Mouse (Mus musculus) cortical plate, adult 2 months (tissue): Measurements from ENCODE around the gene Diaph3. TPM values are rescaled to one million over a fixed set of nuclear protein-coding genes. Genes with fewer than 3 reads are reported as not detected.

Experiments
- H3K27ac ChIP-seq: fragments of 200-500 bp; 2 replicates; pipeline ENCODE4 v1.5.1; 2012; ENCODE audit warnings: low read length, control low read depth, inconsistent platforms; ENCODE audit not compliant: insufficient read depth
- H3K4me1 ChIP-seq: fragments of 200-500 bp; 2 replicates; pipeline ENCODE4 v1.6.1; 2011; ENCODE audit warnings: low read length; ENCODE audit not compliant: control insufficient read depth, insufficient read depth
- H3K4me3 ChIP-seq: fragments of 200-500 bp; 2 replicates; pipeline ENCODE4 v1.5.1; 2011; ENCODE audit warnings: mild to moderate bottlenecking, low read length, control low read depth; ENCODE audit not compliant: insufficient read depth
- CTCF ChIP-seq: fragments of 200-500 bp; IDR thresholded peaks from 2 replicates; pipeline ENCODE4 v1.5.1; 2011; ENCODE audit warnings: mild to moderate bottlenecking, control low read depth, low read length; ENCODE audit not compliant: insufficient read depth; ENCODE audit errors: extremely low read depth
- POLR2A ChIP-seq: fragments of 200-500 bp; IDR thresholded peaks from 2 replicates; pipeline ENCODE4 v1.6.1; 2011; ENCODE audit warnings: mild to moderate bottlenecking, low read length, control low read depth; ENCODE audit not compliant: insufficient read depth; ENCODE audit errors: extremely low read depth
- polyA plus RNA-seq: library from polyadenylated mRNA; depleted of rRNA; stranded (reverse); fragments of >200 nt; gene quantifications from 2 replicates; pipeline ENCODE4 v1.2.3, GENCODE M21; 2012

Diaph3 gene
- polyA plus RNA-seq, 1 experiment: 3.3 TPM

- H3K4me3 ChIP-seq: no peak overlapping the region
- H3K4me1 ChIP-seq: 0 out of 2 replicates have a peak, but pooled peaks cover 1% of the 10 kb centered on the region
- TF ChIP-seq CTCF (no peak), POLR2A (no peak)
- H3K27ac ChIP-seq: no peak overlapping the region
Measured at GRCm38 (mm10) chr14:86867143-86867542, 273.9 kb downstream of the Diaph3 start.

GRCm38 (mm10) chr14:86864053-86864452, 277.0 kb downstream of the Diaph3 start:
- TF ChIP-seq POLR2A: no peak
- no peak for TF ChIP-seq CTCF
- no peak overlapping the region for H3K27ac ChIP-seq

GRCm38 (mm10) chr14:86861277-86861946, 279.6 kb downstream of the Diaph3 start:
- Histone ChIP-seq H3K27ac (no peak overlapping the region), H3K4me3 (no peak overlapping the region), H3K4me1 (peaks cover 3% of the 10 kb centered on the region)
- no peak for TF ChIP-seq CTCF
- TF ChIP-seq POLR2A: no peak

More at GRCm38 (mm10) chr14:86864053-86864452, 277.0 kb downstream of the Diaph3 start:
- H3K4me1 ChIP-seq: peaks cover 3% of the 10 kb centered on the region
- no peak overlapping the region for H3K4me3 ChIP-seq

GRCm38 (mm10) chr14:86847154-86847810, 293.8 kb downstream of the Diaph3 start:
- H3K4me3 ChIP-seq: no peak overlapping the region
- TF ChIP-seq CTCF: no peak
- TF ChIP-seq POLR2A: no peak
- no peak overlapping the region for H3K27ac ChIP-seq
- no peaks in the 10 kb centered on the region for H3K4me1 ChIP-seq

- TF ChIP-seq CTCF (no peak), POLR2A (no peak)
- no peaks in the 10 kb centered on the region for H3K4me1 ChIP-seq
- H3K27ac ChIP-seq: no peak overlapping the region
- no peak overlapping the region for H3K4me3 ChIP-seq
Measured at GRCm38 (mm10) chr14:86844075-86844474, 297.0 kb downstream of the Diaph3 start.

GRCm38 (mm10) chr14:86837642-86838041, 303.4 kb downstream of the Diaph3 start:
- TF ChIP-seq CTCF (no peak), POLR2A (no peak)
- no peak overlapping the region for H3K27ac ChIP-seq
- H3K4me1 ChIP-seq: no peaks in the 10 kb centered on the region
- no peak overlapping the region for H3K4me3 ChIP-seq

GRCm38 (mm10) chr14:86834851-86835250, 306.2 kb downstream of the Diaph3 start:
- H3K4me3 ChIP-seq: no peak overlapping the region
- no peaks in the 10 kb centered on the region for H3K4me1 ChIP-seq
- no peak for TF ChIP-seq POLR2A
- no peak for TF ChIP-seq CTCF
- no peak overlapping the region for H3K27ac ChIP-seq

- H3K27ac ChIP-seq: no peak overlapping the region
- no peaks in the 10 kb centered on the region for H3K4me1 ChIP-seq
- no peak for TF ChIP-seq POLR2A
- no peak for TF ChIP-seq CTCF
- H3K4me3 ChIP-seq: no peak overlapping the region
Measured at GRCm38 (mm10) chr14:86834269-86834668, 306.8 kb downstream of the Diaph3 start.

GRCm38 (mm10) chr14:86833003-86833402, 308.0 kb downstream of the Diaph3 start:
- Histone ChIP-seq H3K27ac (no peak overlapping the region), H3K4me3 (no peak overlapping the region), H3K4me1 (no peaks in the 10 kb centered on the region)
- no peak for TF ChIP-seq POLR2A
- no peak for TF ChIP-seq CTCF

- H3K4me1 ChIP-seq: no peaks in the 10 kb centered on the region
Measured at GRCm38 (mm10) chr14:86816246-86816645, 324.8 kb downstream of the Diaph3 start.

More at GRCm38 (mm10) chr14:86816246-86816645, 324.8 kb downstream of the Diaph3 start:
- Histone ChIP-seq H3K27ac (no peak overlapping the region), H3K4me3 (no peak overlapping the region)
- TF ChIP-seq CTCF: no peak
- TF ChIP-seq POLR2A: no peak
